Mouse (Mus musculus) hindbrain, embryonic 13.5 days (tissue): Measurements from ENCODE around the gene Scd4. TPM values are rescaled to one million over a fixed set of nuclear protein-coding genes. Genes with fewer than 3 reads are reported as not detected.
"Not testable (repeated sequence)": the region's sequence is repeated elsewhere in the genome, so short reads cannot be mapped to it uniquely, and the experiment has no call there.

Experiments used
- ATAC-seq: fragments of 200-750 bp; cut with Nextera tagmentation; 2 replicates; pipeline ENCODE4 v1.8.0; 2017; ENCODE audit warnings: moderate TSS enrichment; ENCODE audit not compliant: low FRiP score
- H3K27ac ChIP-seq: fragments of 300-500 bp; sonication (generic); 2 replicates; pipeline ENCODE4 v1.5.1; 2015; ENCODE audit warnings: inconsistent platforms, mild to moderate bottlenecking, moderate library complexity
- H3K27me3 ChIP-seq: fragments of 300-500 bp; sonication (generic); 2 replicates; pipeline ENCODE4 v1.6.1; 2015; ENCODE audit warnings: mild to moderate bottlenecking, inconsistent platforms
- H3K36me3 ChIP-seq: fragments of 300-500 bp; sonication (generic); 2 replicates; pipeline ENCODE4 v1.6.1; 2015; ENCODE audit warnings: mild to moderate bottlenecking, inconsistent platforms
- H3K4me1 ChIP-seq: fragments of 300-500 bp; sonication (generic); replicated peaks from 2 replicates; pipeline ENCODE4 v1.6.1; 2015; ENCODE audit warnings: inconsistent platforms
- H3K4me2 ChIP-seq: fragments of 300-500 bp; sonication (generic); 2 replicates; pipeline ENCODE4 v1.6.1; 2015; ENCODE audit warnings: inconsistent platforms, mild to moderate bottlenecking, moderate library complexity
- H3K4me3 ChIP-seq: fragments of 300-500 bp; sonication (generic); 2 replicates; pipeline ENCODE4 v1.5.1; 2015; ENCODE audit warnings: mild to moderate bottlenecking, inconsistent platforms
- H3K9ac ChIP-seq: fragments of 300-500 bp; sonication (generic); 2 replicates; pipeline ENCODE4 v1.6.1; 2015; ENCODE audit warnings: mild to moderate bottlenecking, inconsistent platforms
- H3K9me3 ChIP-seq: fragments of 300-500 bp; sonication (generic); 2 replicates; pipeline ENCODE4 v1.6.1; 2016; ENCODE audit warnings: inconsistent platforms
- WGBS: fragments of 180-500 bp; shearing (Covaris S2); methylation state at CpG from one replicate; pipeline ENCODE4 v1.1.7; 2015; 5-methylcytosine and 5-hydroxymethylcytosine counted together
- polyA plus RNA-seq: library from polyadenylated mRNA; unstranded; fragments of >200 nt; fragmentation: Nextera tagmentation; extraction: Ambion mirVana; gene quantifications from 2 replicates; pipeline ENCODE4 v1.2.1, GENCODE M21; 2015

Gene Scd4
- polyA plus RNA-seq, 1 experiment from 2014 or later, result 0.19 TPM

GRCm38 (mm10) chr19:44310155-44310575 is 22.7 kb upstream of the Scd4 start:
- not testable (repeated sequence) for H3K27me3 ChIP-seq, H3K9me3 ChIP-seq
- WGBS, result 78% methylated on average over 1 of the region's 1 CpGs

GRCm38 (mm10) chr19:44310814-44311213 is 22.1 kb upstream of the Scd4 start:
- ATAC-seq, result no peak
- Histone ChIP-seq H3K27me3 (no peaks in the 10 kb centered on the region), H3K9me3 (no peaks in the 10 kb centered on the region), H3K27ac (peak overlapping the region; percentile 55; the same call in 1 of the 2 replicates), H3K4me3 (no peak overlapping the region), H3K36me3 (peaks cover 29% of the 10 kb centered on the region), H3K4me1 (peaks cover 33% of the 10 kb centered on the region), H3K4me2 (no peak overlapping the region), H3K9ac (no peak overlapping the region)
- WGBS, result 19% methylated on average over 5 of the region's 5 CpGs

More at GRCm38 (mm10) chr19:44310155-44310575, 22.7 kb upstream of the Scd4 start:
- H3K4me3 ChIP-seq, H3K4me2 ChIP-seq, H3K27ac ChIP-seq, H3K9ac ChIP-seq, ATAC-seq: not testable (repeated sequence)
- peaks cover 36% of the 10 kb centered on the region for H3K36me3 ChIP-seq
- H3K4me1 ChIP-seq, result peaks cover 34% of the 10 kb centered on the region

GRCm38 (mm10) chr19:44311306-44312006 is 21.4 kb upstream of the Scd4 start:
- WGBS, result 28% methylated on average over 8 of the region's 8 CpGs
- no peak overlapping the region for H3K4me2 ChIP-seq

GRCm38 (mm10) chr19:44312007-44312360 is 20.9 kb upstream of the Scd4 start:
- peaks cover 30% of the 10 kb centered on the region for H3K4me1 ChIP-seq
- H3K9ac ChIP-seq, result no peak overlapping the region
- peaks cover 17% of the 10 kb centered on the region for H3K36me3 ChIP-seq
- no peak for ATAC-seq
- peak overlapping the region; percentile 55; the same call in 1 of the 2 replicates for H3K27ac ChIP-seq
- no peaks in the 10 kb centered on the region for H3K9me3 ChIP-seq
- 20% methylated on average over 4 of the region's 4 CpGs for WGBS
- no peaks in the 10 kb centered on the region for H3K27me3 ChIP-seq
- H3K4me2 ChIP-seq, result no peak overlapping the region
- no peak overlapping the region for H3K4me3 ChIP-seq

More at GRCm38 (mm10) chr19:44311306-44312006, 21.4 kb upstream of the Scd4 start:
- Histone ChIP-seq H3K9ac (no peak overlapping the region), H3K27ac (peak overlapping the region; percentile 55), H3K36me3 (peaks cover 23% of the 10 kb centered on the region), H3K27me3 (no peaks in the 10 kb centered on the region), H3K4me1 (peaks cover 32% of the 10 kb centered on the region), H3K9me3 (no peaks in the 10 kb centered on the region), H3K4me3 (no peak overlapping the region)
- ATAC-seq, result peak; percentile 12; the same call in 1 of the 2 replicates

GRCm38 (mm10) chr19:44313066-44313465 is 19.8 kb upstream of the Scd4 start:
- peaks cover 9% of the 10 kb centered on the region for H3K36me3 ChIP-seq
- no peak overlapping the region for H3K27ac ChIP-seq
- WGBS, result 79% methylated on average over 3 of the region's 3 CpGs
- no peak overlapping the region for H3K9ac ChIP-seq
- H3K9me3 ChIP-seq, result no peaks in the 10 kb centered on the region
- no peak for ATAC-seq
- no peak overlapping the region for H3K4me3 ChIP-seq
- H3K4me1 ChIP-seq, result peaks cover 30% of the 10 kb centered on the region
- no peaks in the 10 kb centered on the region for H3K27me3 ChIP-seq
- no peak overlapping the region for H3K4me2 ChIP-seq

GRCm38 (mm10) chr19:44314327-44314759 is 18.5 kb upstream of the Scd4 start:
- Histone ChIP-seq H3K9me3 (no peaks in the 10 kb centered on the region; the same call in 1 of the 2 replicates), H3K9ac (peak overlapping the region; percentile 69), H3K4me1 (peaks cover 30% of the 10 kb centered on the region), H3K36me3 (peaks cover 3% of the 10 kb centered on the region), H3K4me2 (peak overlapping the region; percentile 79), H3K27me3 (no peaks in the 10 kb centered on the region), H3K4me3 (peak overlapping the region; percentile 54), H3K27ac (peak overlapping the region; percentile 67)
- ATAC-seq, result peak; percentile 92
- 3% methylated on average over 18 of the region's 18 CpGs for WGBS

- Histone ChIP-seq H3K4me1 (peaks cover 30% of the 10 kb centered on the region), H3K27me3 (no peaks in the 10 kb centered on the region), H3K4me3 (peak overlapping the region; percentile 54), H3K4me2 (peak overlapping the region; percentile 79), H3K9ac (peak overlapping the region; percentile 69), H3K36me3 (no peaks in the 10 kb centered on the region), H3K9me3 (no peaks in the 10 kb centered on the region; the same call in 1 of the 2 replicates), H3K27ac (peak overlapping the region; percentile 67)
- under 1% methylated on average over 11 of the region's 11 CpGs for WGBS
- ATAC-seq, result peak; percentile 66
Measured at GRCm38 (mm10) chr19:44314871-44315414, 17.9 kb upstream of the Scd4 start.

- peaks cover 12% of the 10 kb centered on the region for H3K4me1 ChIP-seq
- no peak overlapping the region for H3K4me3 ChIP-seq
- WGBS, result 81% methylated on average over 5 of the region's 5 CpGs
- ATAC-seq, result no peak
- no peak overlapping the region for H3K4me2 ChIP-seq
- no peaks in the 10 kb centered on the region for H3K27me3 ChIP-seq
- H3K36me3 ChIP-seq, result no peaks in the 10 kb centered on the region
- no peak overlapping the region for H3K9ac ChIP-seq
- no peaks in the 10 kb centered on the region; the same call in 1 of the 2 replicates for H3K9me3 ChIP-seq
- H3K27ac ChIP-seq, result no peak overlapping the region
Measured at GRCm38 (mm10) chr19:44316752-44317315, 16.1 kb upstream of the Scd4 start.

- Histone ChIP-seq H3K9me3 (no peaks in the 10 kb centered on the region; the same call in 1 of the 2 replicates), H3K36me3 (no peaks in the 10 kb centered on the region), H3K27me3 (no peaks in the 10 kb centered on the region), H3K27ac (no peak overlapping the region), H3K4me1 (peaks cover 9% of the 10 kb centered on the region), H3K4me2 (no peak overlapping the region), H3K4me3 (no peak overlapping the region), H3K9ac (no peak overlapping the region)
- ATAC-seq, result no peak
- 73% methylated on average over 5 of the region's 5 CpGs for WGBS
Measured at GRCm38 (mm10) chr19:44317391-44317790, 15.5 kb upstream of the Scd4 start.

- Histone ChIP-seq H3K9ac (no peak overlapping the region), H3K4me1 (peaks cover 9% of the 10 kb centered on the region), H3K4me3 (no peak overlapping the region), H3K27me3 (no peaks in the 10 kb centered on the region), H3K27ac (no peak overlapping the region), H3K36me3 (no peaks in the 10 kb centered on the region), H3K4me2 (no peak overlapping the region), H3K9me3 (no peaks in the 10 kb centered on the region; the same call in 1 of the 2 replicates)
- no peak for ATAC-seq
Measured at GRCm38 (mm10) chr19:44318545-44318944, 14.3 kb upstream of the Scd4 start.

- H3K4me2 ChIP-seq, result no peak overlapping the region
- no peaks in the 10 kb centered on the region; the same call in 1 of the 2 replicates for H3K9me3 ChIP-seq
- H3K9ac ChIP-seq, result no peak overlapping the region
- H3K36me3 ChIP-seq, result no peaks in the 10 kb centered on the region
- WGBS, result 91% methylated on average over 3 of the region's 3 CpGs
- no peak overlapping the region for H3K27ac ChIP-seq
- ATAC-seq, result no peak
- no peak overlapping the region for H3K4me3 ChIP-seq
- H3K27me3 ChIP-seq, result no peaks in the 10 kb centered on the region
- peaks cover under 1% of the 10 kb centered on the region for H3K4me1 ChIP-seq
Measured at GRCm38 (mm10) chr19:44320316-44320715, 12.6 kb upstream of the Scd4 start.

GRCm38 (mm10) chr19:44321201-44321600 is 11.7 kb upstream of the Scd4 start:
- no peaks in the 10 kb centered on the region; the same call in 1 of the 2 replicates for H3K9me3 ChIP-seq
- H3K4me1 ChIP-seq, result no peaks in the 10 kb centered on the region
- no peak overlapping the region for H3K27ac ChIP-seq
- no peak overlapping the region for H3K4me2 ChIP-seq
- no peak overlapping the region for H3K4me3 ChIP-seq
- H3K36me3 ChIP-seq, result no peaks in the 10 kb centered on the region
- no peaks in the 10 kb centered on the region for H3K27me3 ChIP-seq
- WGBS, result 81% methylated on average over 4 of the region's 4 CpGs
- ATAC-seq, result no peak
- no peak overlapping the region for H3K9ac ChIP-seq
